Mouse (Mus musculus) embryonic facial prominence, embryonic 10.5 days (tissue): ENCODE measurements around the gene Tekt5. TPM values are rescaled to one million over a fixed set of nuclear protein-coding genes. Genes with fewer than 3 reads are reported as not detected.

Experiments used
- DNase-seq: peaks from one replicate; pipeline ENCODE4 v3.0.0-alpha.2; 2017; ENCODE audit warnings: low spot score
- H3K27ac ChIP-seq: fragments of 300-500 bp; sonication (generic); replicated peaks from 2 replicates; pipeline ENCODE4 v1.5.1; 2016; ENCODE audit warnings: mild to moderate bottlenecking
- H3K27me3 ChIP-seq: fragments of 300-500 bp; sonication (generic); replicated peaks from 2 replicates; pipeline ENCODE4 v1.6.1; 2016; ENCODE audit warnings: low read depth, mild to moderate bottlenecking; ENCODE audit not compliant: poor library complexity, severe bottlenecking
- H3K36me3 ChIP-seq: fragments of 300-500 bp; sonication (generic); replicated peaks from 2 replicates; pipeline ENCODE4 v1.6.1; 2016; ENCODE audit warnings: mild to moderate bottlenecking, moderate library complexity
- H3K4me1 ChIP-seq: fragments of 300-500 bp; sonication (generic); 2 replicates; pipeline ENCODE4 v1.6.1; 2016
- H3K4me3 ChIP-seq: fragments of 300-500 bp; sonication (generic); 2 replicates; pipeline ENCODE4 v1.5.1; 2016; ENCODE audit warnings: mild to moderate bottlenecking, moderate library complexity
- H3K9me3 ChIP-seq: fragments of 300-500 bp; sonication (generic); 2 replicates; pipeline ENCODE4 v1.6.1; 2016; ENCODE audit warnings: mild to moderate bottlenecking
- WGBS: fragments of 180-500 bp; shearing (Covaris S2); methylation state at CpG from one replicate; pipeline ENCODE4 v1.1.7; 2016; 5-methylcytosine and 5-hydroxymethylcytosine counted together
- polyA plus RNA-seq: library from polyadenylated mRNA; unstranded; fragments of >200 nt; fragmentation: Nextera tagmentation; extraction: Ambion mirVana; gene quantifications from 2 replicates; pipeline ENCODE4 v1.2.1, GENCODE M21; 2016

Tekt5 gene
- polyA plus RNA-seq, 1 experiment from 2014 or later: 0.07 TPM

- Histone ChIP-seq H3K27me3 (no peaks in the 10 kb centered on the region), H3K36me3 (no peaks in the 10 kb centered on the region), H3K4me3 (no peak overlapping the region), H3K9me3 (no peaks in the 10 kb centered on the region), H3K4me1 (peaks cover 28% of the 10 kb centered on the region), H3K27ac (no peak overlapping the region)
- 75% methylated on average over 4 of the region's 4 CpGs for WGBS
- no peak for DNase-seq
Measured at GRCm38 (mm10) chr16:10372372-10372771, 22.9 kb downstream of the Tekt5 start.

- no peaks in the 10 kb centered on the region for H3K27me3 ChIP-seq
Measured at GRCm38 (mm10) chr16:10369996-10370395, 25.3 kb downstream of the Tekt5 start.

GRCm38 (mm10) chr16:10369468-10369934, 25.8 kb downstream of the Tekt5 start:
- H3K36me3 ChIP-seq: no peaks in the 10 kb centered on the region
- H3K27me3 ChIP-seq: no peaks in the 10 kb centered on the region
- WGBS: 67% methylated on average over 3 of the region's 3 CpGs
- H3K4me3 ChIP-seq: no peak overlapping the region
- no peak for DNase-seq
- no peaks in the 10 kb centered on the region for H3K9me3 ChIP-seq
- peaks cover 33% of the 10 kb centered on the region for H3K4me1 ChIP-seq
- H3K27ac ChIP-seq: peak overlapping the region; percentile 30; the same call in 1 of the 2 replicates

More at GRCm38 (mm10) chr16:10369996-10370395, 25.3 kb downstream of the Tekt5 start:
- Histone ChIP-seq H3K27ac (peak overlapping the region; percentile 30; the same call in 1 of the 2 replicates), H3K4me3 (no peak overlapping the region), H3K9me3 (no peaks in the 10 kb centered on the region), H3K4me1 (peaks cover 38% of the 10 kb centered on the region), H3K36me3 (no peaks in the 10 kb centered on the region)
- WGBS: 93% methylated on average over 1 of the region's 1 CpGs
- no peak for DNase-seq

GRCm38 (mm10) chr16:10366240-10367217, 28.8 kb downstream of the Tekt5 start:
- Histone ChIP-seq H3K9me3 (no peaks in the 10 kb centered on the region), H3K36me3 (no peaks in the 10 kb centered on the region), H3K4me1 (peaks cover 29% of the 10 kb centered on the region), H3K4me3 (no peak overlapping the region), H3K27ac (peak overlapping the region; percentile 48), H3K27me3 (no peaks in the 10 kb centered on the region)
- 81% methylated on average over 14 of the region's 14 CpGs for WGBS
- DNase-seq: no peak

- WGBS: 78% methylated on average over 4 of the region's 4 CpGs
- H3K27me3 ChIP-seq: no peaks in the 10 kb centered on the region
- no peak overlapping the region for H3K4me3 ChIP-seq
- no peak for DNase-seq
- peaks cover 29% of the 10 kb centered on the region for H3K4me1 ChIP-seq
- peak overlapping the region; percentile 48 for H3K27ac ChIP-seq
- H3K9me3 ChIP-seq: no peaks in the 10 kb centered on the region
- no peaks in the 10 kb centered on the region for H3K36me3 ChIP-seq
Measured at GRCm38 (mm10) chr16:10365796-10366195, 29.5 kb downstream of the Tekt5 start.

GRCm38 (mm10) chr16:10363061-10363460, 32.2 kb downstream of the Tekt5 start:
- no peaks in the 10 kb centered on the region for H3K9me3 ChIP-seq
- H3K36me3 ChIP-seq: no peaks in the 10 kb centered on the region
- H3K27me3 ChIP-seq: 0 out of 2 replicates have a peak, but pooled peaks cover 10% of the 10 kb centered on the region
- H3K4me1 ChIP-seq: peaks cover 19% of the 10 kb centered on the region
- H3K4me3 ChIP-seq: no peak overlapping the region
- WGBS: 62% methylated on average over 1 of the region's 1 CpGs
- DNase-seq: no peak
- no peak overlapping the region for H3K27ac ChIP-seq

- Histone ChIP-seq H3K4me1 (0 out of 2 replicates have a peak, but pooled peaks cover 9% of the 10 kb centered on the region), H3K36me3 (no peaks in the 10 kb centered on the region), H3K4me3 (no peak overlapping the region), H3K27me3 (0 out of 2 replicates have a peak, but pooled peaks cover 10% of the 10 kb centered on the region), H3K27ac (no peak overlapping the region), H3K9me3 (no peaks in the 10 kb centered on the region)
- 88% methylated on average over 6 of the region's 6 CpGs for WGBS
- DNase-seq: no peak
Measured at GRCm38 (mm10) chr16:10359241-10359640, 36.0 kb downstream of the Tekt5 start.

- Histone ChIP-seq H3K36me3 (no peaks in the 10 kb centered on the region), H3K9me3 (no peaks in the 10 kb centered on the region), H3K4me3 (peak overlapping the region; percentile 45), H3K4me1 (0 out of 2 replicates have a peak, but pooled peaks cover 9% of the 10 kb centered on the region), H3K27ac (peak overlapping the region; percentile 16), H3K27me3 (0 out of 2 replicates have a peak, but pooled peaks cover 10% of the 10 kb centered on the region)
- peak; percentile 87 for DNase-seq
- 21% methylated on average over 30 of the region's 30 CpGs for WGBS
Measured at GRCm38 (mm10) chr16:10358010-10358934, 37.0 kb downstream of the Tekt5 start.

GRCm38 (mm10) chr16:10355004-10355403, 40.3 kb downstream of the Tekt5 start:
- no peak overlapping the region for H3K4me3 ChIP-seq
- no peak for DNase-seq
- no peaks in the 10 kb centered on the region for H3K9me3 ChIP-seq
- peaks cover 13% of the 10 kb centered on the region; the same call in 1 of the 2 replicates for H3K4me1 ChIP-seq
- 0 out of 2 replicates have a peak, but pooled peaks cover 4% of the 10 kb centered on the region for H3K27me3 ChIP-seq
- H3K27ac ChIP-seq: no peak overlapping the region
- H3K36me3 ChIP-seq: no peaks in the 10 kb centered on the region

- Histone ChIP-seq H3K4me3 (no peak overlapping the region), H3K4me1 (peaks cover 4% of the 10 kb centered on the region; the same call in 1 of the 2 replicates), H3K27me3 (0 out of 2 replicates have a peak, but pooled peaks cover 5% of the 10 kb centered on the region), H3K9me3 (no peaks in the 10 kb centered on the region), H3K36me3 (no peaks in the 10 kb centered on the region), H3K27ac (no peak overlapping the region)
- WGBS: 62% methylated on average over 9 of the region's 9 CpGs
- DNase-seq: no peak
Measured at GRCm38 (mm10) chr16:10351050-10351636, 44.1 kb downstream of the Tekt5 start.

GRCm38 (mm10) chr16:10349876-10350275, 45.4 kb downstream of the Tekt5 start:
- 0 out of 2 replicates have a peak, but pooled peaks cover 5% of the 10 kb centered on the region for H3K27me3 ChIP-seq
- peaks cover 7% of the 10 kb centered on the region for H3K4me1 ChIP-seq
- no peak overlapping the region for H3K4me3 ChIP-seq
- H3K36me3 ChIP-seq: no peaks in the 10 kb centered on the region
- 80% methylated on average over 10 of the region's 10 CpGs for WGBS
- no peak overlapping the region for H3K27ac ChIP-seq
- no peaks in the 10 kb centered on the region for H3K9me3 ChIP-seq
- no peak for DNase-seq
